Mouse (Mus musculus) heart, embryonic 10.5 days (tissue): ENCODE results near the gene Fam104a. TPM values are rescaled to one million over a fixed set of nuclear protein-coding genes. Genes with fewer than 3 reads are reported as not detected.
A peak's percentile ranks its signal among the peaks of the same experiment; 100 is the strongest.

ENCODE experiments used
- DNase-seq: peaks from one replicate; pipeline ENCODE4 v3.0.0-alpha.2; 2017; ENCODE audit warnings: low spot score
- H3K27ac ChIP-seq: fragments of 300-500 bp; sonication (generic); 2 replicates; pipeline ENCODE4 v1.5.1; 2016; ENCODE audit warnings: mild to moderate bottlenecking
- H3K27me3 ChIP-seq: fragments of 300-500 bp; sonication (generic); 2 replicates; pipeline ENCODE4 v1.6.1; 2016; ENCODE audit warnings: mild to moderate bottlenecking; ENCODE audit not compliant: poor library complexity, insufficient read depth, severe bottlenecking
- H3K36me3 ChIP-seq: fragments of 300-500 bp; sonication (generic); 2 replicates; pipeline ENCODE4 v1.6.1; 2016; ENCODE audit warnings: mild to moderate bottlenecking, moderate library complexity
- H3K4me1 ChIP-seq: fragments of 300-500 bp; sonication (generic); 2 replicates; pipeline ENCODE4 v1.6.1; 2016; ENCODE audit warnings: mild to moderate bottlenecking
- H3K4me3 ChIP-seq: fragments of 300-500 bp; sonication (generic); 2 replicates; pipeline ENCODE4 v1.5.1; 2016; ENCODE audit warnings: mild to moderate bottlenecking, moderate library complexity
- H3K9me3 ChIP-seq: fragments of 300-500 bp; sonication (generic); 2 replicates; pipeline ENCODE4 v1.6.1; 2016; ENCODE audit warnings: mild to moderate bottlenecking, moderate library complexity
- WGBS: fragments of 180-500 bp; shearing (Covaris S2); methylation state at CpG from one replicate; pipeline ENCODE4 v1.1.7; 2016; 5-methylcytosine and 5-hydroxymethylcytosine counted together
- polyA plus RNA-seq: library from polyadenylated mRNA; unstranded; fragments of >200 nt; fragmentation: Nextera tagmentation; extraction: Ambion mirVana; gene quantifications from 2 replicates; pipeline ENCODE4 v1.2.1, GENCODE M21; 2016

Fam104a gene
- polyA plus RNA-seq, 1 experiment from 2014 or later: 60.7 TPM

DNA sequence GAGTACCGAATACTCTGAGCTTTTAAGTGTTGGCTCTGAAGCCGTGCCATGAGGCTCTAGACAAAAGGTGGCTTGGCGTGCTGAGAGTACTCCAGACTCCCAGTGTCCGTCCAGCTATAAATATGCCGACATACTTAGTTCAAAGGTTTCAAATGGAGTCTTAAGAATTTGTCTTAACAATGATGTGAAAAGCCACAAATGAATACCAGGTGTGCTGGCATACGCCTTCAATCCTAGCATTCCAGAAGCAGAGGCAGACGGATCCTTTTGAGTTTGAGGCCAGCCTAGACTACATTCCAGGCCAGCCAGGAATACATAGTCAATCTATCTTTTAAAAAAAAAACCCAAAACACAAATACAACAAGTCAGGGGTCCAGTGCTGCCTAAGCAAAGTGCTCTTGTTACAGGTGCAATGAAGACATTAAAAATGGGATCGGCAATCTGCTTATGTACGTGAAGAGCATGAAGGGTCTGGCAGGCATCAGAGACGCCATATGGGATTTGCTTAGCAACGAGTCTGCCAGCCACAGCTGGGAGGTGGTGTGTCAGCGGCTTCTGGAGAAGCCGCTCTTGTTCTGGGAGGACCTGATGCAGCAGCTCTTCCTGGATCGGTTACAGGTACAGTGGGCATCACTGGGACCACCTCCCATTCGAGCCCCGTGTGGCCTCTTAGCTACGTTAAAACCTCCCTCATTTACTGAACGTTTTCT is 29.2 kb downstream of the Fam104a start:
- 85% methylated on average over 18 of the region's 18 CpGs for WGBS
- no peak for DNase-seq
- H3K36me3 ChIP-seq: peaks cover 83% of the 10 kb centered on the region

DNA sequence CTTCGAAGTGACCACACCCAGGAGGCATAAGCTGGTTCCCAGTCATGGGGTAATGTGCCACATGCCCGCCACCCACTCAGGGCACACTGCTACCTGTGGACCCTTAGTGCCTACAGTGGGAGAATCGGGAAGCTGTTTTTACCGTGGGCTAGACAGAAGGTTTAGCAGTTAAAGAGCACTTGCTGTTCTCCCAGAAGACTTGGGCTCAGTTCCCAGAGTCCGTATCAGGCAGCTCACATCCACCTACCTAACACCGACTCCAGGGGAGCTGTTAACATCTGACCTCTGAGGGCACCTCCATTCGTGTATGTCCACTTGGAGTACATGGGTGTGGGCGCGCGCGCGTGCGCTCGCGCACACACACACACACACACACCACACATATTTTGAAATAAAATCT is 29.9 kb downstream of the Fam104a start:
- peaks cover 18% of the 10 kb centered on the region for H3K4me1 ChIP-seq
- DNase-seq: no peak
- no peaks in the 10 kb centered on the region for H3K9me3 ChIP-seq
- 92% methylated on average over 15 of the region's 15 CpGs for WGBS
- peaks cover 77% of the 10 kb centered on the region for H3K36me3 ChIP-seq
- no peak overlapping the region for H3K27ac ChIP-seq
- no peak overlapping the region for H3K4me3 ChIP-seq
- no peaks in the 10 kb centered on the region for H3K27me3 ChIP-seq

More for the DNA sequence above, 29.2 kb downstream of the Fam104a start:
- Histone ChIP-seq H3K4me3 (no peak overlapping the region), H3K27me3 (no peaks in the 10 kb centered on the region), H3K27ac (no peak overlapping the region), H3K9me3 (no peaks in the 10 kb centered on the region), H3K4me1 (peaks cover 16% of the 10 kb centered on the region)

- no peaks in the 10 kb centered on the region for H3K27me3 ChIP-seq
- DNase-seq: no peak
- H3K4me3 ChIP-seq: no peak overlapping the region
- peaks cover 31% of the 10 kb centered on the region for H3K4me1 ChIP-seq
- H3K27ac ChIP-seq: no peak overlapping the region
- H3K9me3 ChIP-seq: no peaks in the 10 kb centered on the region
- peaks cover 61% of the 10 kb centered on the region for H3K36me3 ChIP-seq
- 90% methylated on average over 6 of the region's 6 CpGs for WGBS
Observed at GRCm38 (mm10) chr11:113652516-113652915, 31.4 kb downstream of the Fam104a start.

GRCm38 (mm10) chr11:113651907-113652273 is 32.1 kb downstream of the Fam104a start:
- 49% methylated on average over 8 of the region's 8 CpGs for WGBS
- Histone ChIP-seq H3K27ac (no peak overlapping the region), H3K9me3 (no peaks in the 10 kb centered on the region), H3K27me3 (no peaks in the 10 kb centered on the region; the same call in 1 of the 2 replicates), H3K4me1 (peaks cover 31% of the 10 kb centered on the region), H3K36me3 (peaks cover 55% of the 10 kb centered on the region), H3K4me3 (no peak overlapping the region)
- no peak for DNase-seq

DNA sequence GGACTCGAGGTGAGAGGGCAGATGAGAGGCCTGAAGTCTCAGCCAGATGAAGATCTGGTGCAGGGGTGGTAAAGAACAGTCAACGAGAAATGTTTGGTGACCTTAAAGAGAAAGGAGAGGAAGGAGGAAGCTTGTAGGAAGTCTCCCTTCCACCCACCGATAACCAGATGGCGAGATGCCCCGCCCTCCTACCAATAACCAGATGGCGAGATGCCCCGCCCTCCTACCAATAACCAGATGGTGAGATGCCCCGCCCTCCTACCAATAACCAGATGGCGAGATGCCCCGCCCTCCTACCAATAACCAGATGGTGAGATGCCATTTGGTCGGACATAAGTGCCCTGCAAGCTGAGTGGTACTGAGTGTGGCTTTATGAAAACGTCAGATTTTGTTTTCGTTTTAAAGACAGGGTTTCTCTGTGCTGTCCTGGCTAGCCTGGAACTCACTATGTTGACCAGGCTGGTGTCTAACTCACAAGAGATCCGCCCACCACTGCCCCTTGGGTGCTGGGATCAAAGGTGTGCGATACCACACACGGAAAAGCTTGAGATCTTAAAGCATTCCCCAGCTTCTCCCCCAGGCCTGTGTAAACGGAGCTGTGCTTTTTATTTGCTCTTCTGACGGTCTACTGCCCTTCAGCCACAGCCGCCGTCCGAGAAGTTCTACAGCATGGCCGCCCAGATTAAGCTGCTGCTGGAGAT is 32.6 kb downstream of the Fam104a start:
- peaks cover 29% of the 10 kb centered on the region for H3K4me1 ChIP-seq
- WGBS: 66% methylated on average over 22 of the region's 22 CpGs
- H3K9me3 ChIP-seq: no peaks in the 10 kb centered on the region
- H3K4me3 ChIP-seq: no peak overlapping the region
- peaks cover 50% of the 10 kb centered on the region for H3K36me3 ChIP-seq
- no peak overlapping the region for H3K27ac ChIP-seq
- no peaks in the 10 kb centered on the region; the same call in 1 of the 2 replicates for H3K27me3 ChIP-seq
- DNase-seq: no peak

DNA sequence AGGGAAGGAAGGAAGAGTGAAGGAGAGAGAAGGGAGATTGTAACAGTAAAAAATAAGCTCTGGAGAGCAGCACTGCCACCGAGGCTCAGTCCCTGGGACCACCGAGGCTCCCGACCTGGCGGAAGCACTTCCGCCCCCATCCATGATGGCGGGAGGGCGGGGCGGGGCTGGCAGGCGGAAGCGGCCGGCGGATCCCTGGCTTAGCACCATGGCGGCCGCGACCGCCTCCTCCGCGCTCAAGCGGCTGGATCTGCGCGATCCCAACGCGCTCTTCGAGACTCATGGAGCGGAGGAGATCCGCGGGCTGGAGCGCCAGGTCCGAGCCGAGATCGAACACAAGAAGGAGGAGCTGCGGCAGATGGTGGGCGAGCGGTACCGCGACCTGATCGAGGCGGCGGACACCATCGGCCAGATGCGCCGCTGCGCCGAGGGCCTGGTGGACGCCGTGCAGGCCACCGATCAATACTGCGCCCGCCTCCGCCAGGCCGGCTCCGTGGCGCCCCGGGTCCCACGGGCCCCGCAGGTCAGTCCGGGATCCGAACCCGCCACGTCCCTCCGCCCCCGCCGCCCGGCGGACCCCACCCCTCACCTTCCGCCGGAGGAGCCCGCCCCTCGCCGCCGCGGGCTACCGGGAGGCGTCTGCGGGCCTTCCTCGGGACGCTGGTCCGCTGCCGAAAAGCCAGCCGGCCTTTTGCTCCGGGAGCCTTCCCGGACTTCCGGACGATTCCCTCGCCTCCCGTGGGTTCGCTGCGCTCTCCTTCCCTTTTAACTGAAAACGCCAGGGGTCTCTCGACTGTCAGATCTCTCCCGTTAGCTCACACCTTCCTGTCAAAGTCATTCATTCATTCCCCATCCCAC is 34.4 kb downstream of the Fam104a start, which contains the start of gene Slc39a11:
Gene Slc39a11, minus strand, starts transcription at position 727 of the 858 bp plus-strand sequence.
- H3K4me3 ChIP-seq: peak within 1 kb of the TSS; percentile 93
- peaks cover 34% of the 10 kb centered on the region for H3K36me3 ChIP-seq
- no peaks in the 10 kb centered on the region; the same call in 1 of the 2 replicates for H3K27me3 ChIP-seq
- H3K9me3 ChIP-seq: no peaks in the 10 kb centered on the region
- WGBS: 0% methylated on average over 85 of the region's 91 CpGs
- peak within 1 kb of the TSS; percentile 99 for H3K27ac ChIP-seq
- DNase-seq: peak; percentile 88
- peaks cover 27% of the 10 kb centered on the region for H3K4me1 ChIP-seq

DNA sequence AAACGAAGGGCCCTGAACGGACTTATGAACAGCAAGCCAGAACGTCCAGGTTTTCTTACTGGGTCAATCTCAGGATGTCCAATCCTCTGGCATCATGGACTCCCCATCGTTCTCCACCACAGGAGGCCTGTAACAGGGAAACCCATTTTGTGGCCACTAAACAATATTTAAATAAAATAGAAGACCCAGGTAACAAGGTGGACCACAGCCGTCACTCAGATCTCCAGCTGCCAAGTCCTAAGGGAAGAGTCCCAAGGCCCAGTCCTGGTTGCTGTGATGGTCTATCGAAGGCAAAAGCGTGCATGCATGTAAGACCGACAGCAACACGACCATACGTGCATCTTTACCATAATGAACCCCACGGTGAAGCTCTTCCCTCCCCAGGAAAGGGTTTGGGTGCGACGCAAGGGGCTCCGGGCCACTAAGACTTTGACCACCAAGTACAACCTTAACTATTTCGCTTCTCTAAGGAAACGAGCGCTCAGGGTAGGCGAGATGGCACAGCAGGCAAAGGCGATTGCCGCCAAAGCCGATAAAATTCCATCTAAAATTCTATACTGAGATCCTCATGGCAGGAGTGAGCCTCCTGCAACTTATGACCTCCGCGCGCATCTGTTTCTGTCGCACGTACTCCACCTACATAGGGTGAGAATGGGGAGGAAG is 35.1 kb downstream of the Fam104a start, which contains the start of gene Cog1:
Gene Cog1, plus strand, starts transcription at position 480 of the 663 bp plus-strand sequence.
- H3K27ac ChIP-seq: peak within 1 kb of the TSS; percentile 99
- no peaks in the 10 kb centered on the region for H3K9me3 ChIP-seq
- no peaks in the 10 kb centered on the region; the same call in 1 of the 2 replicates for H3K27me3 ChIP-seq
- peaks cover 27% of the 10 kb centered on the region for H3K36me3 ChIP-seq
- WGBS: 37% methylated on average over 26 of the region's 26 CpGs
- no peak for DNase-seq
- peaks cover 27% of the 10 kb centered on the region for H3K4me1 ChIP-seq
- peak within 1 kb of the TSS; percentile 93 for H3K4me3 ChIP-seq

DNA sequence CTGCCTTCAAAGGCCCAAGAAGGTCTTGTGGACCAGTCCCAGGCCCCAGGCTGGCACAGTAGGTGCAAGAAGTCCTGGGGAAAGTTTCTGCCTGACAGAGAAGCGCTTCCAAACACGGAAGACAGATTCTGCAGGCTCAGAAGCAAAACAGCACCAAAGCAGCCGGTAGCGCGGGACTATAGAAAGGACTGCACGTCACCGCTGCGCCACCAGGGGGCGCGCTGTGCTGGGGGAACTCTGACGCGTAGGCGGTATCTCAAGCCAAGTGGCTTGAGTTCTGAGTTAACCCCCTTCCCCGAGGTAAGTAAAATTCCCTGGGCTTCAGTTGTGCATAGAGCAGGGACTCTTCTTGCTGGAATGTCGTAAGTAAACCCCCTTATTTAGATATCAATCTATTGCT is 35.8 kb downstream of the Fam104a start:
- peaks cover 27% of the 10 kb centered on the region for H3K4me1 ChIP-seq
- no peak overlapping the region; the same call in 1 of the 2 replicates for H3K4me3 ChIP-seq
- no peaks in the 10 kb centered on the region for H3K9me3 ChIP-seq
- WGBS: 4% methylated on average over 15 of the region's 15 CpGs
- DNase-seq: peak; percentile 89
- peak overlapping the region; percentile 37 for H3K27ac ChIP-seq
- H3K27me3 ChIP-seq: no peaks in the 10 kb centered on the region; the same call in 1 of the 2 replicates
- peaks cover 20% of the 10 kb centered on the region for H3K36me3 ChIP-seq

DNA sequence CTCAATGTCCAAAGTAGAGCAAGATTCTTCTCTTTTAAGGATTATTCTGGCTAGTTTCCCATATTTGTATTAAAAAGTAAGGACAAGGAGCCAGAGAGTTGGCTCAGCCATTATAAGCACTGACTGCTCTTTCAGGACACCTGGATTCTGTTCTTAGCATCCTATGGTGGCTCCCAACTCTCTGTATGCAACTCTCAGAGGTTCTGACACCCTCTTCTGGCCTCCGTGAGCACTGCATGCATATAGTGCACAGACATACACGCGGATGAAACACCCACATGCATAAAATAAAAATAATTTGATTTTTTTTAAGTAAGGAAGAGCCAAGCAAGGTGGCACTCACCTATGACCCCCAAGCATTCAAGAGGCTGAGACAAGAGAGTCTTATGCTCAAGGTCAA is 38.8 kb downstream of the Fam104a start:
- Histone ChIP-seq H3K27me3 (no peaks in the 10 kb centered on the region; the same call in 1 of the 2 replicates), H3K27ac (no peak overlapping the region), H3K36me3 (0 out of 2 replicates have a peak, but pooled peaks cover 3% of the 10 kb centered on the region), H3K4me1 (peaks cover 16% of the 10 kb centered on the region), H3K4me3 (no peak overlapping the region), H3K9me3 (no peaks in the 10 kb centered on the region)
- WGBS: 85% methylated on average over 3 of the region's 3 CpGs
- DNase-seq: no peak

- no peak overlapping the region for H3K27ac ChIP-seq
- no peaks in the 10 kb centered on the region for H3K36me3 ChIP-seq
- H3K4me1 ChIP-seq: no peaks in the 10 kb centered on the region
- no peak for DNase-seq
- no peaks in the 10 kb centered on the region for H3K27me3 ChIP-seq
- WGBS: 88% methylated on average over 12 of the region's 12 CpGs
- H3K9me3 ChIP-seq: no peaks in the 10 kb centered on the region
- H3K4me3 ChIP-seq: no peak overlapping the region
Observed at GRCm38 (mm10) chr11:113638680-113639079, 45.3 kb downstream of the Fam104a start.

GRCm38 (mm10) chr11:113634699-113635121 is 49.2 kb downstream of the Fam104a start:
- 69% methylated on average over 10 of the region's 10 CpGs for WGBS
- Histone ChIP-seq H3K4me3 (no peak overlapping the region), H3K27me3 (peaks cover 5% of the 10 kb centered on the region; the same call in 1 of the 2 replicates), H3K36me3 (no peaks in the 10 kb centered on the region), H3K4me1 (no peaks in the 10 kb centered on the region), H3K27ac (no peak overlapping the region), H3K9me3 (no peaks in the 10 kb centered on the region)
- no peak for DNase-seq

- DNase-seq: no peak
- H3K9me3 ChIP-seq: no peaks in the 10 kb centered on the region
- no peaks in the 10 kb centered on the region for H3K36me3 ChIP-seq
- H3K4me3 ChIP-seq: no peak overlapping the region
- H3K27ac ChIP-seq: no peak overlapping the region
- 85% methylated on average over 5 of the region's 5 CpGs for WGBS
- peaks cover 10% of the 10 kb centered on the region; the same call in 1 of the 2 replicates for H3K27me3 ChIP-seq
- no peaks in the 10 kb centered on the region for H3K4me1 ChIP-seq
Observed at GRCm38 (mm10) chr11:113633398-113633797, 50.6 kb downstream of the Fam104a start.
